Mouse (Mus musculus): ENCODE data around the gene Olfr55.

DNA sequence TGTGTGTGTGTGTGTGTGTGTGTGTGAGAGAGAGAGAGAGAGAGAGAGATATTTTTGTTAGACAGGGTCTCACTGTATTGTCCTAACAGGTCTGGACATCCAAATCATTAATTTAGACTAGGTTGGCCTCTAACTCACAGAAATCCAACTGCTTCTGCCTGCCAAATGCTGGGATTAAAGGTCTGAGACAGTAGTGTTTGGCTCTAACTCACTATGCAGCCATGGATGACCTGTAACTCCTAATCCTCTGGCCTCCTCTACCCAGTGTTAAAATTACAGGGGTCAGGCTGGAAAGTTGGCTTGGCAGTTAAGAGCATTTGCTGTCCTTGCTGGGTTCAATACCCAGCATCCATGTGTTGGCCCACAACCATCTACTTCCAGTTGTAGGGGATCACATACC, 43.7 kb upstream of the Olfr55 start:
- TF ChIP-seq CTCF (IDR thresholded peaks at IDR 0.05; ENCODE audit: low read depth, low read length), result no peak
- no peak for TF ChIP-seq EP300 (IDR thresholded peaks at IDR 0.05; ENCODE audit: insufficient read depth, low read depth, low read length)
